Mouse (Mus musculus) cerebellum, adult 2 months (tissue): ENCODE measurements around the gene Timm8b.

Experiments used
- CTCF ChIP-seq: fragments of 200-500 bp; IDR thresholded peaks from 2 replicates; pipeline ENCODE4 v1.5.1; 2011; ENCODE audit warnings: low read depth, mild to moderate bottlenecking, control low read depth, low read length, moderate library complexity, borderline replicate concordance; ENCODE audit not compliant: insufficient read depth
- POLR2A ChIP-seq: fragments of 200-500 bp; IDR thresholded peaks from 2 replicates; pipeline ENCODE4 v1.6.1; 2011; ENCODE audit warnings: low read length, control low read depth, borderline replicate concordance; ENCODE audit not compliant: insufficient read depth

DNA sequence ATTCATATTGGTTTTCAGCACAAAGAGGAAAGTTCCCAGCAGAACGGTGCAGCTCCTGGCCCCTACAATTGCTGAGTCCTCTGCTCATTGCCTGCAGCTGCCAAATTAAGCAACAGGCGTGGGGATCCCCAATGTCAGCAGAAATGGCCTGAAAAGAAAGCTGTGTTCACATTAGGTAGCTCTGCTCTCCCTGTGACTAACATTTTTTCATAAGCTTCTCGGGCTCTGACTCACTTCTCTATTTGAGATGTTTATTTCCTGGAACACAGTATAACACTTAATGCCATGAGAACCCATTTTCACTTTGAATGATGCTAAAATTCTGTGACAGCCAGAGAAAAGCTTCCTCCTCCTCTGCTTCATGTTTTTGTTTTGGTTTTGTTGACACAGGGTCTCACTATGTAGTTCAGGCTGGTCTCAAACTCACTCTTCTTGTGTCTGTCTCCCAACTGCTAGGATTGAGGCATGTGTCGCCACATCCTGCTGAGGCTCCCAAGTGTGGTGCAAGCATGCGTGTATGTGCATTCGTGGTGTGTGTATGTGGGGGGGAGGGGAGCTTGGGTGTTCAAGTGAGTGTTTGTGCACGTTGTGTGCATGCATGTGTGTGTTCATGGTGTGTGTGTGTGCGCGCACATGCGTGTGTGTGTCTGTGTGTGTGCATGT lies 12.7 kb upstream of the Timm8b start:
- TF ChIP-seq CTCF (no peak), POLR2A (no peak)
